Mouse (Mus musculus): ENCODE results near the gene Olfr193. TPM values are rescaled to one million over a fixed set of nuclear protein-coding genes. Genes with fewer than 3 reads are reported as not detected.
"Not testable (repeated sequence)": the region's sequence is repeated elsewhere in the genome, so short reads cannot be mapped to it uniquely, and the experiment has no call there.

Gene Olfr193
- not detected for total RNA-seq (2021)

DNA sequence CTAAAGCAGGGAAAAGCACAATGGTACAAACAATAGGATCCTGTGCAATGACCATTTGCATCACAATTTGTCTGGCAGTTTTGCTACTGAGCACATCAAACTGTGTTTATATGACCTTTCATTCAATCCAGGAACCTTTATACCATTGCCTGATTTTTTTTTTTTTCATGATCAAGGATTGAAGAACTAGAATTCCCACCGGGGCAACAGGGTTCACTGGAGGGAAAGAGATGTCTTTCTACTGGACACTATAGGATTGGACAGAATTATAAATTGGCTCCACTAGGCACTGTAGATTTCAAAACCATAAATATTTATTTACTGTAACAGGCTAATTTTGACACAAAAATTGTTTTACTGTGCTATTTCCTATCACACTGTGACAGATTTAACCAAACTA lies at the start of gene Olfr193:
TSS of gene Olfr193 (minus strand) at position 101 of the 400 bp plus-strand sequence.
- DNase-seq (ENCODE audit: low spot score in 2 of 2) = no peak
- intact Hi-C loops (cut with DNase I) = no loop called here

DNA sequence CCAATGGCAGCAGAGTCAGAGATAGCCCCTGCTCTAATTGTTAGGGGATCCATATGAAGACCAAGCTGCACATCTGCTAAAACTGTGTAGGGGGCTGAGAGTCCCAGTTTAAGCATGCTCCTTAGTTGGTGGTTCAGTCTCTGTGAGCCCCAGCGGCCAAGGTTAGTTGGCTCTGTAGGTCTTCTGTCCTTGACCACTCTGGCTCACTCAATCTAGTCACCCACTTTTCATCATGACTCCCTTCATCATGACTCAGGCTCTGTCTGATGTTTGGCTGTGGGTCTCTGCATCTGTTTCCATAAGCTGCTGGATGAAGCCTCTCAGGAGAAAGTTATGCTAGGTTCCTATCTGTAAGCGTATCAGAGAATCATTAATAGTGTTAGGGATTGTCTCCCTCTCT lies 40.3 kb upstream of the Olfr193 start:
- no peak for DNase-seq (ENCODE audit: low spot score in 2 of 2)
- intact Hi-C loops (cut with DNase I) = no loop called here

GRCm38 (mm10) chr16:59146746-59147145 lies 35.1 kb upstream of the Olfr193 start, which contains the start of gene Olfr195:
Olfr195 (plus strand) TSS chr16:59147046.
- intact Hi-C loops (cut with DNase I) = no loop called here
- DNase-seq (ENCODE audit: low spot score in 2 of 2) = no peak

DNA sequence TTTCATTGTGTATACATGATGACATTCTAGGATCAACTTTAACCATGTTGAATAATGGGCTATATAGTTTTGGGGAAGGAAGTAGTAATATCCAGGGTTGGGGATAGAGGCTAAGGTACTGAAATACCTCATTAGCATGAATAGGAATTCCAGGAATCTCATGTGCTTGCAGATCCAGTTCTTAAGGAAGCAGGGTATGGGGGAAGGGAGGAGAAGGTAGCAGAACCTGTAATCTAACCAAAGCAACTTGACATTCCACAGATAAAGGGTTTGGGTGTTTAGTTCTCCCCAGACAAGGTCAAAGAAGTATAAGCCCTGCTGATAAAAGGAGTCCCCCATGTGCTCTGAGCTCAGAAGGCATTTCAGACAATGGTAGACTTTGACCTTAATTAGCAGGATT lies 29.4 kb upstream of the Olfr193 start:
- intact Hi-C loops (cut with DNase I) = no loop called here
- no peak for DNase-seq (ENCODE audit: low spot score in 2 of 2)

GRCm38 (mm10) chr16:59130740-59131139 lies 19.1 kb upstream of the Olfr193 start:
- intact Hi-C loops (cut with DNase I) = no loop called here
- DNase-seq (ENCODE audit: low spot score in 2 of 2) = peak in 1 of 2 experiments; percentile 64

- no peak for DNase-seq (ENCODE audit: low spot score in 2 of 2)
- intact Hi-C loops (cut with DNase I) = no loop called here
Measured at GRCm38 (mm10) chr16:59120969-59121368, 9.3 kb upstream of the Olfr193 start, which contains the start of gene Olfr194. Olfr194 (minus strand) TSS chr16:59121069.

- intact Hi-C loops (cut with DNase I); DNase-seq (ENCODE audit: low spot score in 2 of 2): not testable (repeated sequence)
Measured at GRCm38 (mm10) chr16:59108522-59108921, 3.2 kb downstream of the Olfr193 start.

GRCm38 (mm10) chr16:59105312-59105711 lies 6.4 kb downstream of the Olfr193 start:
- no peak for DNase-seq (ENCODE audit: low spot score in 2 of 2)
- intact Hi-C loops (cut with DNase I) = no loop called here

DNA sequence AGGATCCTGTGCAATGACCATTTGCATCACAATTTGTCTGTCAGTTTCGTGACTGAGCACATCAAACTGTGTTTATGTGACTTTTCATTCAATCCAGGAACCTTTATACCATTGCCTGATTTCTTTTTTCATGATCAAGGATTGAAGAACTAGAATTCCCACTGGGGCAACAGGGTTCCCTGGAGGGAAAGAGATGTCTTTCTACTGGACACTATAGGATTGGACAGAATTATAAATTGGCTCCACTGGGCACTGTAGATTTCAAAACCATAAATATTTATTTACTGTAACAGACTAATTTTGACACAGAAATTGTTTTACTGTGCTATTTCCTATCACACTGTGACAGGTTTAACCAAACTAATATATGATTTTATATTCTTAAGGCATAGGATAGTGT lies 22.0 kb downstream of the Olfr193 start, which contains the start of gene Olfr191:
TSS of gene Olfr191 (minus strand) at position 101 of the 400 bp plus-strand sequence.
- DNase-seq (ENCODE audit: low spot score in 2 of 2); intact Hi-C loops (cut with DNase I): not testable (repeated sequence)

DNA sequence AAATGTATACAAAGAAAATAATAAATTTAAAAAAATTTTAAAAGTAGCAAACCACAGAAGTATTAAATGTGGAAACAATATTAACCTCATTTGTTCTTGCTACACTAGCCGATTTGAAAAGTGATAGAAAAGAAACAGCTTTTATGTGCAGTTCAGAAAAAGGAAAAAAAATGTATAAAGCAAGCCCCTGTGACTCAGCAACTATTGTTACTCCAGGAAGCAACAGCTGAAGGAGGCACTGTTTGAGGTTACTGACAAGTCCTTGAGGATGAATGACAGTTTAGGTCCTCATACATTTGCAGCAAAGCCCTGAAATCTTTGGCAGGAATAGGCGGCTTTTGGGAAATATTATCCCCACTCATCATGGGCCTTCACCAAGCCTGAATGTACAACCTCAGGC lies 30.6 kb downstream of the Olfr193 start:
- DNase-seq (ENCODE audit: low spot score in 2 of 2); intact Hi-C loops (cut with DNase I): not testable (repeated sequence)

DNA sequence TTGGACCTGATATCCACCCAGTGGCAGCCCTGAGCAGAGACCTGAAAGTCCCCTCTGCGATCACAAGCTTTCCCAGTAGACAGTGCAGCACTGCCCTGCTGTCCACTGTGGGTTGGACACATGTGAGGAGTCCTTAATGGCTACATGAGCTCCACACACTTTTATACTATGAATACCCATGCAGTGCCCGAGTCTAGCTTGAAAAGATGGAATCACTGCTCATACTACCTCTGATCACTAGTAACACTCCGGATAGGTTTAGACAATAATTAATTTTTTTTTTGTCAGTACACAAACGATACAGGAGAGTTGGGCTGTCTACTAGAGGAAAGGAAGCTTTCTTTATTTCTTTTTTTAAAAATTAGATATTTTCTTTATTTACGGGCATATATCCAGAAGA lies 33.8 kb downstream of the Olfr193 start, which contains the start of gene Olfr190:
TSS of gene Olfr190 (minus strand) at position 101 of the 400 bp plus-strand sequence.
- intact Hi-C loops (cut with DNase I) = no loop called here
- DNase-seq (ENCODE audit: low spot score in 2 of 2) = no peak

- intact Hi-C loops (cut with DNase I) = no loop called here
- DNase-seq (ENCODE audit: low spot score in 2 of 2) = no peak
Measured at GRCm38 (mm10) chr16:59073520-59073919, 38.2 kb downstream of the Olfr193 start.

DNA sequence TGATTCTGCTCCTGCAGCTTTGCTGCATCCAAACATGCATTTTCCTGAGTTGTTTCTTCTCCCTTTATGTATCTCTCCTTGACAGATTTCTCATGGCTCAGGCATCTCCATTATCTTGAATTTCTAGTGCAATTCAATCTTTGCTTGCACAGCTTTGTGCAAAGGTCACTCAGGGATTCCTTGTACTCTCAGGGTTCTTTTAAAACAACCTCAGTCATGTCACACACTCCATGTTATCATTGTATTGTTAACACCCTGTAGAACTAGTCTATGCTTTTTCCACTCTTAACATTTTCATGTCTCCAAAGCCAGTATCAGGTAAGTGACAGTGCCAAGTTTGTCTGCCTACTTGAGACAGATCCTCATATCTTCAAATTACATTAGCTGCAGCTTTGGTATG lies 39.9 kb downstream of the Olfr193 start:
- no peak for DNase-seq (ENCODE audit: low spot score in 2 of 2)
- intact Hi-C loops (cut with DNase I) = no loop called here

- intact Hi-C loops (cut with DNase I); DNase-seq (ENCODE audit: low spot score in 2 of 2): not testable (repeated sequence)
Measured at GRCm38 (mm10) chr16:59062411-59062810, 49.3 kb downstream of the Olfr193 start.

Other genes with a start within 250 kb of the Olfr193 start
- gene Olfr177, start 237.1 kb downstream of the Olfr193 start, total RNA-seq (2021) = not detected
- gene Olfr178, start 219.8 kb downstream of the Olfr193 start, total RNA-seq (2021) = not detected
- gene Olfr181, start 183.1 kb downstream of the Olfr193 start, total RNA-seq (2021) = not detected
- gene Olfr180, start 182.5 kb downstream of the Olfr193 start, total RNA-seq (2021) = not detected
- gene Olfr183, start 116.5 kb downstream of the Olfr193 start, total RNA-seq (2021) = not detected
- gene Olfr186, start 81.6 kb downstream of the Olfr193 start, total RNA-seq (2021) = not detected
- not detected for gene Olfr187, start 72.1 kb downstream of the Olfr193 start, total RNA-seq (2021)
- gene Olfr190, start 33.9 kb downstream of the Olfr193 start, total RNA-seq (2021) = not detected
- not detected for gene Olfr191, start 22.1 kb downstream of the Olfr193 start, total RNA-seq (2021)
- gene Olfr194, start 9.2 kb upstream of the Olfr193 start, total RNA-seq (2021) = not detected
- not detected for gene Olfr195, start 35.2 kb upstream of the Olfr193 start, total RNA-seq (2021)
- not detected for gene Olfr196, start 58.6 kb upstream of the Olfr193 start, total RNA-seq (2021)
- gene Olfr198, start 91.7 kb upstream of the Olfr193 start, total RNA-seq (2021) = not detected
- gene Olfr199, start 107.9 kb upstream of the Olfr193 start, total RNA-seq (2021) = not detected
- not detected for gene Olfr201, start 160.8 kb upstream of the Olfr193 start, total RNA-seq (2021)
- not detected for gene Olfr202, start 174.9 kb upstream of the Olfr193 start, total RNA-seq (2021)
- not detected for gene Olfr203, start 187.0 kb upstream of the Olfr193 start, total RNA-seq (2021)
- gene Olfr204, start 206.4 kb upstream of the Olfr193 start, total RNA-seq (2021) = not detected
- gene Olfr205, start 219.3 kb upstream of the Olfr193 start, total RNA-seq (2021) = not detected
- gene Olfr206, start 237.4 kb upstream of the Olfr193 start, total RNA-seq (2021) = not detected